Mouse (Mus musculus): ENCODE data around the gene Tbc1d8. TPM values are rescaled to one million over a fixed set of nuclear protein-coding genes. Genes with fewer than 3 reads are reported as not detected.

The Tbc1d8 gene
- polyA plus RNA-seq, 1 experiment from 2014 or later: 7.3 TPM

DNA sequence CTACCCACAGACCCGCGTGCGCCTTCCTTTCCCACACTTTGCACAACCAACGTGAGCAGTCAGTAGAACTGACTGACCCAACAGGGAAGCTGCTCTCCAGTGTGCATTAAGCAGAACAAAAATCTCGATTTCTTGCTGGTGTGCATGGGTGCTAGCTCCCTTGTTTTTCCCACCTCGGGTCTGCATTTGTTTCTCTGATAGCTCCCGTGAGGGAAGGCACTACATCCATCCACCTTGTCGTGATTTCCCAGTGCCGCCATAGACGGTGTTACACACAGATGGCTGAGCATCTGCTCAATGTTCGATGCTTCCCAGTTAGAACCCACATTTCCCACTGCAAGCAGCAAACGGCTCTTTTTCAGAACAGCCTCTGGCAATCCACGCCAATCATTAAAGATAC, 16.5 kb downstream of the Tbc1d8 start:
- no peak for ATAC-seq (replicated peaks; ENCODE audit: low FRiP score, low read depth)
- Histone ChIP-seq H3K9ac (ENCODE audit: low read depth, low read length) (no peak overlapping the region), H3K27me3 (ENCODE audit: insufficient read depth, low read length) (no peaks in the 10 kb centered on the region), H3K4me3 (replicated peaks; ENCODE audit: low read depth, low read length) (no peak overlapping the region), H3K9me3 (replicated peaks; ENCODE audit: low read length) (no peaks in the 10 kb centered on the region), H3K4me1 (replicated peaks; ENCODE audit: insufficient read depth, low read length) (no peaks in the 10 kb centered on the region), H3K4me2 (ENCODE audit: low read length) (no peak overlapping the region), H3K27ac (no peak overlapping the region), H3K36me3 (ENCODE audit: insufficient read depth, low read length) (no peaks in the 10 kb centered on the region)
- no peak for DNase-seq (ENCODE audit: low spot score)
- TF ChIP-seq CTCF (IDR thresholded peaks at IDR 0.05; ENCODE audit: low read depth): no peak
- 89% methylated on average over 13 of the region's 13 CpGs for WGBS

DNA sequence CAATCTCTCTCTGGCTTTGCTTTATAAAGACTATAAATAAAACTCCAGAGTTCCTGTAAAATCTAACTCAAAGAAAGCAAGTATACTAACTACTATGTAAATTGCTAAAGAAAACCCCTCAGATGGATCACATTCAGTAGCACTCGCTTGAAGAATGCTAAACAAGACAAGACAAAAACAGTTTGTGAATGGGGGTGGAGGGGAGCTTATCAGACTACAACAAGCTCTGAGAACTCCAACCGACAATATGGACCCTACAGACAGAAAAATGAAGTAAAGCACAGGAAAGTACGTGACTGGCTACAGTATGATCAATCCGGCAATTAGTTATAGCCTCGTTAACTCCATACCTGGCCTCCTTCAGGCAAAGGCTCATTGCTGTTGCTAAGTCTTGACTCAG, 18.1 kb downstream of the Tbc1d8 start:
- WGBS: 87% methylated on average over 5 of the region's 5 CpGs
- no peak for ATAC-seq (replicated peaks; ENCODE audit: low FRiP score, low read depth)
- Histone ChIP-seq H3K27me3 (ENCODE audit: insufficient read depth, low read length) (no peaks in the 10 kb centered on the region), H3K9me3 (replicated peaks; ENCODE audit: low read length) (no peaks in the 10 kb centered on the region), H3K4me1 (replicated peaks; ENCODE audit: insufficient read depth, low read length) (no peaks in the 10 kb centered on the region), H3K36me3 (ENCODE audit: insufficient read depth, low read length) (no peaks in the 10 kb centered on the region), H3K4me2 (ENCODE audit: low read length) (no peak overlapping the region), H3K4me3 (replicated peaks; ENCODE audit: low read depth, low read length) (no peak overlapping the region), H3K9ac (ENCODE audit: low read depth, low read length) (no peak overlapping the region), H3K27ac (no peak overlapping the region)
- DNase-seq (ENCODE audit: low spot score): no peak
- no peak for TF ChIP-seq CTCF (IDR thresholded peaks at IDR 0.05; ENCODE audit: low read depth)

DNA sequence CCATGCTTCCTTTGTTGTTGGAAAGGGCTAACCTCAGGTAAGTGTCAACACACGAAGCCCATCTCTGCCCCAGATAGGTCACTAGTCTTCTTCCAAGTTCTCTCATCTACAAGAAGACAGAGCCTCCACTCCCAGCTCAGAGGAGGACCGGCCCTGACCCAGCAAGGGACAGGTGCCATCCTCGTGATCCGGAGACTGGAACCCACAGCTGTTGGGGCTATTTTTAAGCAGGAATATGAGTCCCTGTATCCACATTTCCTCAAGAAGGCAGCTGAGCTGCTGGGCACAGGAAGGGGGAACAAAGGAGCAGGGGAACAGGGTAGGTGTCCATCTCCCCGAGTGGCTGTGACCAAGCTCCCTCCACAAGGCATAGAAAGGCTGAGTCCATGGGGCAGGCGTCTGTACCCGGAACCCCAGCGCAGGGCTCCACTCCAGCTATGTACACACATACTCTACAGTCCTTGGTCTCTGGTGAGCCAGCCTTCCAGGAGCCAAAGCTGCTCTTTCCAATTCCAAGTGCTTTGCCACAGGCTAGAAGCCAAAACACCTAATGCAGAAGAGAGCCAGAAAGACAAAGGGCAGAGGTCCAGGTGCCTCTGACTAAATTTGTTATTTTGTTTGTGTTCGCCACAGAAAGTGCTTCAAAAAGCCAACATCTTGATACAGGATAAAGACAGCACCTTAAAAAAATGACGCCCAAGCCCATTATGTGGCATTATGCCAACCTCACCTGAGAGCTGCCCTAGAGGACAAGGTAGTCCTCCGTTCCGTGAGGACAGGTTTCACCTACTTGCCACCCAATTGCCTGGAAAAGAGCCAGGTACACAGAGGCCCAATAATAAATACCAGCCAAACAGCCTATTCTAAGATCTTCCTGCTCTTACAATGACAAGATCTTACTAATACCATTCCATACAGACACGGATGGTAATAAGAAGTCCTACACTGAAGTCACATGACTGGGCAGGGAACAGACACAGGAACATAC, 20.4 kb downstream of the Tbc1d8 start:
- H3K27ac ChIP-seq: no peak overlapping the region
- DNase-seq (ENCODE audit: low spot score): no peak

DNA sequence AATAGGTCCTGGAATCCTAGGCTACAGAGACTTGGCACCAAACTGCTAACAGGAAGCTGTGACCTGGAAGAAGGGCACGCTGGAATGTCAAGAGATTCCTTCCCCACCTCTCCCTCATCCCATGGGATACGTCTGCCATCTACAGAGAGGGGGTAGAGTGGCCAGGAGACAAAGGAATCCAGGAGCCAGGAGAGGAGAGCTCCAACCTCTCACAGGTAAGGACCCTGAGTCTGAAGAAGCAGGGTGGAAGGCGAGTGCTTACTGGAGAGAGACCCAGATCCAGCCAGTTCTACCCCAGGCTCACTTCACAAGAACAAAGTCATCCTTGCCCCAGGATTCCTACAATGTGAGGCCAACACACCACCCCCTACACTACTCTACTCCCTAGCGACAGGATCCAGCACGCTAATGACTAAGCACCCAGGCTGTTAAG, 22.1 kb downstream of the Tbc1d8 start:
- H3K27ac ChIP-seq: no peak overlapping the region; the same call in 1 of the 2 replicates
- 0 out of 2 replicates have a peak, but pooled peaks cover 6% of the 10 kb centered on the region for H3K4me1 ChIP-seq (replicated peaks; ENCODE audit: insufficient read depth, low read length)
- no peak overlapping the region for H3K9ac ChIP-seq (ENCODE audit: low read depth, low read length)
- no peak; the same call in 1 of the 2 replicates for TF ChIP-seq CTCF (IDR thresholded peaks at IDR 0.05; ENCODE audit: low read depth)
- H3K27me3 ChIP-seq (ENCODE audit: insufficient read depth, low read length): no peaks in the 10 kb centered on the region
- H3K36me3 ChIP-seq (ENCODE audit: insufficient read depth, low read length): no peaks in the 10 kb centered on the region
- no peak; the same call in 1 of the 2 replicates for ATAC-seq (replicated peaks; ENCODE audit: low FRiP score, low read depth)
- H3K9me3 ChIP-seq (replicated peaks; ENCODE audit: low read length): no peaks in the 10 kb centered on the region
- no peak overlapping the region for H3K4me3 ChIP-seq (replicated peaks; ENCODE audit: low read depth, low read length)
- no peak for DNase-seq (ENCODE audit: low spot score)
- H3K4me2 ChIP-seq (ENCODE audit: low read length): no peak overlapping the region
- 59% methylated on average over 5 of the region's 5 CpGs for WGBS

More for the DNA sequence above, 20.4 kb downstream of the Tbc1d8 start:
- H3K27me3 ChIP-seq (ENCODE audit: insufficient read depth, low read length): no peaks in the 10 kb centered on the region
- H3K36me3 ChIP-seq (ENCODE audit: insufficient read depth, low read length): no peaks in the 10 kb centered on the region
- no peak overlapping the region for H3K9ac ChIP-seq (ENCODE audit: low read depth, low read length)
- H3K4me3 ChIP-seq (replicated peaks; ENCODE audit: low read depth, low read length): no peak overlapping the region
- no peak overlapping the region for H3K4me2 ChIP-seq (ENCODE audit: low read length)
- TF ChIP-seq CTCF (IDR thresholded peaks at IDR 0.05; ENCODE audit: low read depth): no peak
- WGBS: 83% methylated on average over 13 of the region's 13 CpGs
- ATAC-seq (replicated peaks; ENCODE audit: low FRiP score, low read depth): no peak
- H3K4me1 ChIP-seq (replicated peaks; ENCODE audit: insufficient read depth, low read length): 0 out of 2 replicates have a peak, but pooled peaks cover 6% of the 10 kb centered on the region
- no peaks in the 10 kb centered on the region for H3K9me3 ChIP-seq (replicated peaks; ENCODE audit: low read length)

DNA sequence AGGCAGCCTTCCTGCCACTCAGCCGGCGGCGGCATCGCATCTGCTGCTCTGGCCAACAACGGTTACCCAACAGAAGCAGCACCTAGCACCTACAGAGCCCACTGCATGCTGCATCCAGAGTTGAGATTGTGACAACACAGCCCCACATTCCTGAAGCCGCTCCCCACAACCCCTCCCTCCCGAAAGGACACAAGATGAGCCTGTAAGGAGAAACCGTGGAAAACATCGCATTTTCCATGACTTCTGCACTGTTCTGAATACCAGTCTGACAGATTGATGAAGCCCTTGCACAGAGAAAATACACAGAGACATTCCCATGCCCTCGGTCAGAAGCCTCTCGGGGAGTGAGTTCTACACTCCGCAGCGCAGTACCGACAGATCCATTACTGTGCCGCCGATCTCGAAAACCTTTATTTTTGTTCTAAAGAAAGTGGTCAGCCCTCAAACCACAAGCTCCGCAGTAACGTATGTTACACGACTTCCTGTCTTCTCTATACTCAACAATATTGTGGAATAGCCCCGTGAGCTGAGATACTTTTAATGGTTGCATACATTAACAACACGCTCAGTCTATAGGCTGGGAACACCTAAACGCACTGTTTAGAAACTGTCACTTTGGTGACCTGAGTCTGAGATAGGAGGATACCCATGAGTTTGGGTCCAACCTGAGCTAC, 23.1 kb downstream of the Tbc1d8 start:
- no peak overlapping the region for H3K27ac ChIP-seq
- H3K9me3 ChIP-seq (replicated peaks; ENCODE audit: low read length): no peaks in the 10 kb centered on the region
- H3K36me3 ChIP-seq (ENCODE audit: insufficient read depth, low read length): no peaks in the 10 kb centered on the region
- H3K4me2 ChIP-seq (ENCODE audit: low read length): peak overlapping the region; percentile 18; the same call in 1 of the 2 replicates
- H3K4me1 ChIP-seq (replicated peaks; ENCODE audit: insufficient read depth, low read length): peaks cover 12% of the 10 kb centered on the region
- WGBS: 57% methylated on average over 23 of the region's 23 CpGs
- no peaks in the 10 kb centered on the region for H3K27me3 ChIP-seq (ENCODE audit: insufficient read depth, low read length)
- ATAC-seq (replicated peaks; ENCODE audit: low FRiP score, low read depth) (no peak), DNase-seq (ENCODE audit: low spot score) (peak; percentile 77)
- TF ChIP-seq CTCF (IDR thresholded peaks at IDR 0.05; ENCODE audit: low read depth): no peak
- H3K4me3 ChIP-seq (replicated peaks; ENCODE audit: low read depth, low read length): no peak overlapping the region
- 0 out of 2 replicates have a peak overlapping the region, but pooled peaks have one; percentile 27 for H3K9ac ChIP-seq (ENCODE audit: low read depth, low read length)

DNA sequence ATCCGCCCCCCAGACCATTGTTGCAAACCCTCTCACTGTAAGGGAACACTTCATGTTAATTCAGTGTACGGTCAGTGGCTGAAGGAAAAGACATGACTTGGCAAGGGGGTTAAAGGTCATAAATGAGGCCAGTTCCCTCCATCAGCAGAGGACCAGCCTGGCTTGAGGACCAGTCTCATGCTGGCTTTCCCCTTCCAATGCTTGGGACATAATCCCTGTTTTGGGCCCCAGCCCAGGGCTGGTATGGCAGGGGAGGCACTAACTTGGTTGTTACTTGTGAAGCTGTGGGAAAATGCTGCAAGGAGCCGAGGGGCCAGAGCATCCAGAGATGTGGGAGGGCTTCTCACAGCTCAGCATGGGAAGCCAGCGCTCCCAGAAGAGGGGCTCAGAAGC, 23.8 kb downstream of the Tbc1d8 start:
- H3K27ac ChIP-seq: no peak overlapping the region
- peaks cover 15% of the 10 kb centered on the region for H3K4me1 ChIP-seq (replicated peaks; ENCODE audit: insufficient read depth, low read length)
- H3K4me2 ChIP-seq (ENCODE audit: low read length): no peak overlapping the region
- no peaks in the 10 kb centered on the region for H3K36me3 ChIP-seq (ENCODE audit: insufficient read depth, low read length)
- 59% methylated on average over 4 of the region's 4 CpGs for WGBS
- DNase-seq (ENCODE audit: low spot score): no peak
- H3K9ac ChIP-seq (ENCODE audit: low read depth, low read length): no peak overlapping the region
- no peak for ATAC-seq (replicated peaks; ENCODE audit: low FRiP score, low read depth)
- no peak overlapping the region for H3K4me3 ChIP-seq (replicated peaks; ENCODE audit: low read depth, low read length)
- no peak for TF ChIP-seq CTCF (IDR thresholded peaks at IDR 0.05; ENCODE audit: low read depth)
- H3K27me3 ChIP-seq (ENCODE audit: insufficient read depth, low read length): no peaks in the 10 kb centered on the region
- no peaks in the 10 kb centered on the region for H3K9me3 ChIP-seq (replicated peaks; ENCODE audit: low read length)
